Mouse (Mus musculus): ENCODE data around the gene Klhl25. TPM values are rescaled to one million over a fixed set of nuclear protein-coding genes. Genes with fewer than 3 reads are reported as not detected.
A peak's percentile ranks its signal among the peaks of the same experiment; 100 is the strongest.
"Not testable (repeated sequence)": the region's sequence is repeated elsewhere in the genome, so short reads cannot be mapped to it uniquely, and the experiment has no call there.

Gene Klhl25
- polyA plus RNA-seq, 1 experiment from 2014 or later, result 23.7 TPM

DNA sequence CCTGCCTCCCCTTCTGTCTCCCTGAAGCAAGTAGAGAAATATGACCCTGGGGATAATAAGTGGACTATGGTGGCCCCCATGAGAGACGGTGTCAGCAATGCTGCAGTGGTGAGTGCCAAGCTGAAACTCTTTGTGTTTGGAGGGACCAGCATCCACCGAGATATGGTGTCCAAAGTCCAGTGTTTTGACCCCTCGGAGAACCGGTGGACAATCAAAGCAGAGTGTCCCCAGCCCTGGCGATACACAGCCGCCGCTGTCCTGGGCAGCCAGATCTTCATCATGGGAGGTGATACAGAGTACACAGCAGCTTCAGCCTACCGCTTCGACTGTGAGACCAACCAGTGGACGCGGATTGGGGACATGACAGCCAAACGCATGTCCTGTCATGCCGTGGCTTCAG, 18.4 kb downstream of the Klhl25 start:
- Histone ChIP-seq H3K4me1 (no peaks in the 10 kb centered on the region), H3K27me3 (ENCODE audit: low read depth, poor library complexity, severe bottlenecking) (no peaks in the 10 kb centered on the region), H3K4me3 (no peak overlapping the region), H3K9me3 (replicated peaks) (peaks cover 12% of the 10 kb centered on the region), H3K36me3 (peaks cover 90% of the 10 kb centered on the region), H3K27ac (replicated peaks) (no peak overlapping the region)
- no peak for DNase-seq (ENCODE audit: low spot score)
- WGBS, result 97% methylated on average over 13 of the region's 13 CpGs

DNA sequence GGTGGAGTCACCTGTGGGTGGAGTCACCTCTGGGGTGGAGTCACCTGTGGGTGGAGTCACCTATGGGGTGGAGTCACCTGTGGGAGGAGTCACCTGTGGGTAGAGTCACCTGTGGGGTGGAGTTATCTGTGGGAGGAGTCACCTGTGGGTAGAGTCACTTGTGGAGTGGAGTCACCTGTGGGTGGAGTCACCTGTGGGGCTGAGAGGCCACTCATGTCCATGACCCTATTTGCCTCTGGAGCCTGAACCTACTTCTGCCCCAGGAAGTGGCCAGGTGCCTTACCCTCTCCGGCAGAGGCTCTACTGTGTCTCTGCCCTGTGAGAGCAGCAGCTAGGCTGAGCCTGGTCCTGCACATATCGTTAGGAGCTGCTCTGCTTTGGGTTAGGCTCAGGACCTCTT, 20.6 kb downstream of the Klhl25 start:
- peaks cover 97% of the 10 kb centered on the region for H3K36me3 ChIP-seq

DNA sequence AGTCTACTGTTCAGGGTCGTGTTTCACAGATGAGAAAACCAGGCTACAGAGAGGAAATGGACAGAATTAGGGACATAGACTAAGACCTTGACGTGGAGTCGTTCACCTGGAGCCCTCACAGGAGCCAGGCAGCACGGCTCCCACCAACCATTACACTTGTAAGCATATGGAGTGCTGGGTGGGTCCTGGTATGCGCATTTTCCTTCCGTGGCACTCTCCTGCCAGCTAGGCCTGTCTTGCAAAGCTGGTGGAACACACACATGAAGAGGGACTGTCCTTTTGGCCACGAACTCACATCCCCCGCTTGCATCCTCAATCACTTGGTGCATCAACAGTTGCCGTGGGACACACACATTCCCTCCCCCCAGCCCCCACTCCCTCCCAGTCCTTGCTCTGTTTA, 22.4 kb downstream of the Klhl25 start:
- Histone ChIP-seq H3K36me3 (peaks cover 97% of the 10 kb centered on the region), H3K27me3 (ENCODE audit: low read depth, poor library complexity, severe bottlenecking) (no peaks in the 10 kb centered on the region), H3K4me1 (no peaks in the 10 kb centered on the region), H3K9me3 (replicated peaks) (no peaks in the 10 kb centered on the region), H3K4me3 (no peak overlapping the region), H3K27ac (replicated peaks) (no peak overlapping the region)
- WGBS, result 80% methylated on average over 9 of the region's 9 CpGs
- no peak for DNase-seq (ENCODE audit: low spot score)

More for the DNA sequence above, 20.6 kb downstream of the Klhl25 start:
- no peak for DNase-seq (ENCODE audit: low spot score)
- Histone ChIP-seq H3K4me3 (no peak overlapping the region), H3K27ac (replicated peaks) (no peak overlapping the region), H3K9me3 (replicated peaks) (peaks cover 12% of the 10 kb centered on the region), H3K27me3 (ENCODE audit: low read depth, poor library complexity, severe bottlenecking) (no peaks in the 10 kb centered on the region), H3K4me1 (no peaks in the 10 kb centered on the region)
- WGBS, result 88% methylated on average over 2 of the region's 2 CpGs

DNA sequence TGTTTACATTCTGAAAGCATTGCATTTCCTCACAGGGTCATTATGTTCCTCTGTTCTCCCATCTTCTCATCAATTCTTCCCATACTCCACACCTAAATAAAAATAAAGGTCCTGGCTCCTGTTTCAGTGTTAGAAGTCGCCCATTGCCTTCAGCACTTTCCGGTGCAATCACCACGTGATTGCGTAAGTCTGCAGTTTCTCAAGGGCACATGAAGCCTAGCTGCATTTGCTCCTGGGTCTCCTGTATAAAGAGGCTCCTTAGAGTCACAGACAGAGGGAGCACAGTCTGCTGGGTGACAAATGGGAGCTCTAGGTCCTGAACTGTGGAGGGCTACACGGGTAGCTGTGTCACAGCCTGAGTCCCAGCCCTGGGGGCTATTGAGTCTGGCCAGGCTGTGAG, 24.1 kb downstream of the Klhl25 start:
- DNase-seq (ENCODE audit: low spot score), result no peak
- H3K36me3 ChIP-seq, result peaks cover 80% of the 10 kb centered on the region
- H3K27me3 ChIP-seq (ENCODE audit: low read depth, poor library complexity, severe bottlenecking), result no peaks in the 10 kb centered on the region
- no peak overlapping the region; the same call in 1 of the 2 replicates for H3K27ac ChIP-seq (replicated peaks)
- H3K4me3 ChIP-seq, result no peak overlapping the region
- no peaks in the 10 kb centered on the region for H3K9me3 ChIP-seq (replicated peaks)
- 88% methylated on average over 5 of the region's 5 CpGs for WGBS
- no peaks in the 10 kb centered on the region for H3K4me1 ChIP-seq

DNA sequence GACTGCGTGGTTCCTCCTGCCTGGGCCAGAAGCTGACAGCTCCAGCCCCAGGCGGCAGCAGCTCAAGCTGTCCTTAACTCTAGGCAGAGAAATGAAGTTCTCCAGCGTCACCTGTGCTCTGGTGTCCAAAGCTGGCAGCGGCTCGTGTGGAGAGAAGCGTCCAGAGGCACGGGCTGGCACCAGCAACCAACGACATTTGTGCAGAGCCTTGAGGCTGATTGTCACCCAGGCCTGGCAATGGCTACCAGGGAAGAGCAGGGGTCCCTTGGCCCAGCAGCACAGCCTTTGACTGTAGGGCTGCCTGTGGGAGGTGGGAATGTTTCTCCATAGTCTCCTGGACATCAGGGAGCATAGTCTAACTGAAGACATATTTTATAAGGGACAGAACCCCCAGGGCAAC, 24.6 kb downstream of the Klhl25 start:
- Histone ChIP-seq H3K4me1 (no peaks in the 10 kb centered on the region), H3K27me3 (ENCODE audit: low read depth, poor library complexity, severe bottlenecking) (no peaks in the 10 kb centered on the region), H3K36me3 (peaks cover 76% of the 10 kb centered on the region), H3K9me3 (replicated peaks) (no peaks in the 10 kb centered on the region), H3K4me3 (no peak overlapping the region), H3K27ac (replicated peaks) (no peak overlapping the region; the same call in 1 of the 2 replicates)
- no peak for DNase-seq (ENCODE audit: low spot score)
- WGBS, result 86% methylated on average over 8 of the region's 8 CpGs

DNA sequence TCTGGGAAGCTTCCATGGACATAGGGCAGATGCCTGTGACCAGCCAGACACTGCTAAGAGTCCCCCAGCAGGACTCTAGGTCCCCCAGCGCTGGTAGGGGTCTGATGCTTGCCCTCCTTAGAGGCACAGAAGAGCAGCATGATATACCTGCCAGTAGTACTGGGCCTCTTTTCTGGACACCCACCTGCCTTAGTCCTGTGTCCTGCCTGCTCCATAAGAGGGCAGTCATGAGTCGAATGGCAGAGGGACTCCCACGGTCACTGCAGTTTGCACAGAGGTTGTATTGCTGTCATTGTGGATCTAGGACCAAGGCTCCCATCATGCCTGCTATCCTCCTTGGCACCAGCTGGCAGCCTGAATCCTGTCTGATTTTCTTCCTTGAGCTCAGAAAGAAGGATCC, 25.1 kb downstream of the Klhl25 start:
- Histone ChIP-seq H3K4me3 (no peak overlapping the region), H3K9me3 (replicated peaks) (no peaks in the 10 kb centered on the region), H3K4me1 (no peaks in the 10 kb centered on the region), H3K36me3 (peaks cover 71% of the 10 kb centered on the region), H3K27me3 (ENCODE audit: low read depth, poor library complexity, severe bottlenecking) (no peaks in the 10 kb centered on the region), H3K27ac (replicated peaks) (no peak overlapping the region)
- DNase-seq (ENCODE audit: low spot score), result no peak
- 81% methylated on average over 3 of the region's 3 CpGs for WGBS

DNA sequence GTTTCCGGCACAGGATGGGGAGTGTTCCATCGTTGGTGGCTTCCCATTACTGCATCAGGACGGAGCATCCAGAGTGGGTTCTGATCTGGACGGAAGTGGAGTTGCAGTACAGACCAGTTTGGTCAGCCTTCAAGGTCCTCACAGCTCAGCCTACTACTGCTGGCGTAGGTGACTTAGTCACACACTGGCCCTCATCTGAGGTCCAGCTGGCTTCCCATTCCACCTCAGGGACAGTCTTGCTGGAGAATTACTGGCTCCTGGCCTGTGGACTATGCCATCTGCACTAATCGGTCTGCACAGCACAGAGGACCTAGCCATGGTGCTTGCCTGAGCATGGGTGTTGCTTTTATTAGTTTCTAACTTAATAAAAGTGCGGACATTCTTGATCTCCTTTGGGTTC, 25.6 kb downstream of the Klhl25 start:
- H3K4me3 ChIP-seq, result no peak overlapping the region
- no peaks in the 10 kb centered on the region for H3K9me3 ChIP-seq (replicated peaks)
- no peaks in the 10 kb centered on the region for H3K27me3 ChIP-seq (ENCODE audit: low read depth, poor library complexity, severe bottlenecking)
- DNase-seq (ENCODE audit: low spot score), result no peak
- H3K36me3 ChIP-seq, result peaks cover 65% of the 10 kb centered on the region
- no peak overlapping the region for H3K27ac ChIP-seq (replicated peaks)
- 92% methylated on average over 7 of the region's 7 CpGs for WGBS
- H3K4me1 ChIP-seq, result no peaks in the 10 kb centered on the region

DNA sequence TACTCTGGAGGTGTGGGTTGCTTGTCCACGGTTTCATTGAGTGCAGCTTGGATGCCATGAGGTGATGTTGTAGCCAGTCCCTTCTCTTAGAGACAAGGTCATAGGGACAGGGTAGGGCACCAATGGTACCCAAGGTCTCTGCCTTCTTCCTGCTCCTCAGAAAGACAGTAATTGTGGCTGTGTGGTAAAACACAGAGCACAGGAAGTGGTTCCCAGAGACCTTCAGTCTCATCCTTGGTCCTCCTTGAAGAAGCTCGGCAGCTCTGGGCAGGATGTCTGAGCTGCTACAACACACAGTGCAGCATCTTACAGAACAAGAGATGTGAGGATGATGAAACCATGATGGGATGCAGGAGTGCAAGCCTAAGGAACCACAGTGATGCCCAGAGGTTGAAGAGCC, 31.3 kb downstream of the Klhl25 start:
- not testable (repeated sequence) for DNase-seq (ENCODE audit: low spot score); H3K4me1 ChIP-seq; H3K27me3 ChIP-seq (ENCODE audit: low read depth, poor library complexity, severe bottlenecking); H3K27ac ChIP-seq (replicated peaks); H3K9me3 ChIP-seq (replicated peaks); H3K4me3 ChIP-seq
- H3K36me3 ChIP-seq, result peaks cover 11% of the 10 kb centered on the region
- 83% methylated on average over 2 of the region's 2 CpGs for WGBS

DNA sequence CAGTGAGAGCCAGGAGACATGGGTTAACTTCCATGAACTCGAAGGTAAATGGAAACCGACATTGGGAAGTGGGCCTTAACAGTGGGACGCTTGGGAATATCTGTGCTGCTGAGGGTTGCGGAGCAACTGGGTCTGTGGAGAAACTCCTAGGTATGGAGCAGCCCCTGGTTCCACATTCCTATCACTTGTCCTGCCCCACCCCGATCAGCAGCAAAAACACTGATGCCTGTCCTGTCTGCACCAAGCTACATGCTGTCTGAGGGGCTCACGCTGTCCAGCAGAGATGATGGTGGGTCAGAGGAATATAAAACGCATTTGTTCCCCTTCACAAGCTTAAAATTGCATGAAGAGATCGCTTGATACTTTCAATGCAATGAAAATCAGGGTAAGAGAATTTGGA, 32.1 kb downstream of the Klhl25 start:
- 0 out of 2 replicates have a peak overlapping the region, but pooled peaks have one; percentile 46 for H3K27ac ChIP-seq (replicated peaks)
- 75% methylated on average over 8 of the region's 8 CpGs for WGBS
- H3K4me1 ChIP-seq, result peaks cover 5% of the 10 kb centered on the region

DNA sequence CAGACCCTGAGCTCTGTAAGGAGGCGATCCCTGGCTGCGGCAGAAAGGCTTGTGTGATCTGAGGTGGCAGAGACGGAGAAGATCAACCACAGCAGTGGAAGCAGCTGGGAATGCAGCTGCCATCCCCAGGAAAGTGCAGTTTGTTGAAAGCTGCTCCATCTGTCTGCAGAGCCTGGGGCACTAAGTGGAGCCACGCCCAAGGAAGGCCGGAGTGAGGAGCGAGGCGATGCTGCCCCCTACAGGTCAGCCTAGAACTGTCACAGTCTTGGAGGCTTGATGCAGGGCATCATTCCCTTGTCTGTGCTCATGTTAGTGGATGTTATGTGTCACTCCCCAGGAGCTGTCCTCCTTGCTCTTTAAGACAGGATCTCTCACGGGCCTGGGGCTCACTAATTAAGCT, 32.5 kb downstream of the Klhl25 start:
- Histone ChIP-seq H3K9me3 (replicated peaks) (no peaks in the 10 kb centered on the region), H3K36me3 (no peaks in the 10 kb centered on the region), H3K4me1 (peaks cover 5% of the 10 kb centered on the region), H3K27ac (replicated peaks) (0 out of 2 replicates have a peak overlapping the region, but pooled peaks have one; percentile 46), H3K27me3 (ENCODE audit: low read depth, poor library complexity, severe bottlenecking) (no peaks in the 10 kb centered on the region), H3K4me3 (no peak overlapping the region)
- peak; percentile 87 for DNase-seq (ENCODE audit: low spot score)
- WGBS, result 6% methylated on average over 8 of the region's 8 CpGs

More for the DNA sequence above, 32.1 kb downstream of the Klhl25 start:
- H3K36me3 ChIP-seq, result peaks cover 3% of the 10 kb centered on the region; the same call in 1 of the 2 replicates
- H3K27me3 ChIP-seq (ENCODE audit: low read depth, poor library complexity, severe bottlenecking), result no peaks in the 10 kb centered on the region
- no peak overlapping the region for H3K4me3 ChIP-seq
- H3K9me3 ChIP-seq (replicated peaks), result no peaks in the 10 kb centered on the region
- no peak for DNase-seq (ENCODE audit: low spot score)

DNA sequence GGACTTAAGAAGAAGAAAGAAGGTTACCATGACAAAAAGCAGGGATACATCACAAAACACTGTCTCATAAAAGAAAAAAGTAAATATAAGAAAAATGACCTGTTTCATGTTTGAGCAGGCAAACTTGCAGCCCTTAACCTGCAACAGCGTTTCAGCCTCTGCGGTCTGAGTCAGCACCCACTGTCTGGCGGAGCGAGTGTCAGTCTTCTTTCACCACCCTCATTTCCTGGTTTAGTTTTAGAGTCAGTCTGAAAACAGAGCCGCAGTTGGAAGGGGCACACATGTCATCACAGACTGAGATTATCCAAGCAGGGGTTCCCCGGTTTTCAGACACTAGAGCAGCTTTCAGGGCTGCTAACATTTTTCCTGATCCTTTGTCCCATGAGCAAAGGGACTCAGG, 33.3 kb downstream of the Klhl25 start:
- H3K4me3 ChIP-seq, result no peak overlapping the region
- H3K27ac ChIP-seq (replicated peaks), result no peak overlapping the region
- H3K9me3 ChIP-seq (replicated peaks), result no peaks in the 10 kb centered on the region
- WGBS, result 72% methylated on average over 6 of the region's 6 CpGs
- H3K36me3 ChIP-seq, result no peaks in the 10 kb centered on the region
- no peak for DNase-seq (ENCODE audit: low spot score)
- peaks cover 5% of the 10 kb centered on the region for H3K4me1 ChIP-seq
- H3K27me3 ChIP-seq (ENCODE audit: low read depth, poor library complexity, severe bottlenecking), result no peaks in the 10 kb centered on the region

DNA sequence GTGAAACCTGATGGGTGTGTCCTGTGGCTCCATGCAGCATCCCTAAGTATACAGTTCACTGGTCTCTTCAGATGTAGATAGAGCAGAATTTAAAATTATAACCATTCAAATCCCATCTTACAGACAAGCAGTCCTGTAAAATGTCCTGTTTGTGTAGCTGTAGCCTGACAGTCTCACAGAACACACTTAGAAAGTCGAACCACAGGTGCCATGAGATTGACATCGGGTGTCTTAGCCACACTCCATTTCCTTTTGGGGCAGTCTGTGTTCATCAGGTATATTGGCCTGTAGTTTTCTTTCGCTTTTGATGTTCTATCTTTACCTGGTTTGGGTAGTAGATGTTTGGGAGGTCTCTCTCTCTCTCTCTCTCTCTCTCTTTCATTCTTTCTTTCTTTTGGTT, 33.7 kb downstream of the Klhl25 start:
- H3K4me3 ChIP-seq, result no peak overlapping the region
- H3K36me3 ChIP-seq, result no peaks in the 10 kb centered on the region
- DNase-seq (ENCODE audit: low spot score), result no peak
- H3K9me3 ChIP-seq (replicated peaks), result no peaks in the 10 kb centered on the region
- peaks cover 5% of the 10 kb centered on the region for H3K4me1 ChIP-seq
- no peaks in the 10 kb centered on the region for H3K27me3 ChIP-seq (ENCODE audit: low read depth, poor library complexity, severe bottlenecking)
- 85% methylated on average over 3 of the region's 3 CpGs for WGBS
- no peak overlapping the region for H3K27ac ChIP-seq (replicated peaks)

DNA sequence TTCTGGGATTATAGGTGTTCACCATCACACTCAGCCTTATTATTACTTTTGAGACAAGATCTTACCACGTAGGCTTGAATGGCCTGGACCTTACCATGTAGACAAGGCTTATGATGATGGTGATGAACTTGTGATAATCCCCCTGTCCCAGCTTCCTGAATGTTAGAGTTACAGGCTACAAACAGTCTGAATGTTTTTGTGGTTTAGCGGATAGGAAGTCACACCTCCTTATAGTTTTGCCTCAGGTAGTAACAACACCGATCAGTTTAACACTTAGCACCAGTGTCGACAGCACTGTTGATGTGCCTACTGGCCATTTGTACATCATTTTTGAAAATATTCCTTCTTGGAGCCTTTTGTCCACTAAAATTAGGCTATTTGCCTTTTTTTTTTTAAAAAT, 43.4 kb downstream of the Klhl25 start:
- Histone ChIP-seq H3K27ac (replicated peaks) (no peak overlapping the region), H3K4me3 (no peak overlapping the region), H3K36me3 (no peaks in the 10 kb centered on the region), H3K9me3 (replicated peaks) (no peaks in the 10 kb centered on the region), H3K27me3 (ENCODE audit: low read depth, poor library complexity, severe bottlenecking) (no peaks in the 10 kb centered on the region), H3K4me1 (no peaks in the 10 kb centered on the region)
- DNase-seq (ENCODE audit: low spot score), result no peak
- WGBS, result 94% methylated on average over 4 of the region's 4 CpGs

DNA sequence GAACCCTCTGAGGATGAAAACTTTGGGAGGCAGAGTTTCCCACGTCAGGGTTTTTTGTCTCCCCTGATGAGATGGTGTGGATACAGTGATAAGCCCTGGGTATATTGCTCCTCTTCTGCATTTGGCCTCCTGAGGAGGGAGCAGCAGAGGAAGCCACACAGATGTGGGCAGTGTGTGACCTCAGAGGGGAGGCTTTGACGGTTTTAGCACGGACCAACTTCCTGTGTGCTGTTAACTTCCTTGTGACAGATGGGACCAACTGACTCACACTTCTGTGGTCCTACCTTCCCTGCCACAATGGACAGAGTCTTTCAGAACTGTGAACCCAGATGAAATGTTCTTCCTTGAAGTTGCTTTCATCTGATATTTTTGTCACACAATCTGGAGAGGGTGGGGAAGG, 44.6 kb downstream of the Klhl25 start:
- H3K27me3 ChIP-seq (ENCODE audit: low read depth, poor library complexity, severe bottlenecking), result no peaks in the 10 kb centered on the region
- H3K36me3 ChIP-seq, result no peaks in the 10 kb centered on the region
- no peak overlapping the region for H3K4me3 ChIP-seq
- H3K27ac ChIP-seq (replicated peaks), result no peak overlapping the region
- DNase-seq (ENCODE audit: low spot score), result no peak
- no peaks in the 10 kb centered on the region for H3K9me3 ChIP-seq (replicated peaks)
- WGBS, result 81% methylated on average over 3 of the region's 3 CpGs
- H3K4me1 ChIP-seq, result no peaks in the 10 kb centered on the region
